Mouse (Mus musculus) midbrain, embryonic 14.5 days (tissue): Measurements from ENCODE around the gene Tmem92. TPM values are rescaled to one million over a fixed set of nuclear protein-coding genes. Genes with fewer than 3 reads are reported as not detected.

Experiments used
- polyA plus RNA-seq: library from polyadenylated mRNA; unstranded; fragments of >200 nt; fragmentation: Nextera tagmentation; extraction: Ambion mirVana; gene quantifications from 2 replicates; pipeline ENCODE4 v1.2.1, GENCODE M21; 2014

Gene Tmem92
- polyA plus RNA-seq, 1 experiment from 2014 or later, result not detected

Other genes with a start within 250 kb of the Tmem92 start
- gene Rsad1, start 233.4 kb downstream of the Tmem92 start, polyA plus RNA-seq, result 5.9 and 8.0 TPM in 2 replicates
- gene Chad, start 217.7 kb downstream of the Tmem92 start, polyA plus RNA-seq, result 0.18 TPM in 1 of 2 replicates, not detected in the other
- gene Acsf2, start 180.8 kb downstream of the Tmem92 start, polyA plus RNA-seq, result 1.1 and 2.0 TPM in 2 replicates
- gene Lrrc59, start 152.9 kb downstream of the Tmem92 start, polyA plus RNA-seq, result 118 and 138 TPM in 2 replicates
- 115 and 131 TPM in 2 replicates for gene Mrpl27, start 128.9 kb downstream of the Tmem92 start, polyA plus RNA-seq
- 2.2 and 4.4 TPM in 2 replicates for gene Eme1, start 128.7 kb downstream of the Tmem92 start, polyA plus RNA-seq
- gene Xylt2, start 105.2 kb downstream of the Tmem92 start, polyA plus RNA-seq, result 11.0 and 13.0 TPM in 2 replicates
- gene Gm11541, start 78.2 kb downstream of the Tmem92 start, polyA plus RNA-seq, result not detected in 2 replicates
- 0.24 TPM in 1 of 2 replicates, not detected in the other for gene Cdc34b, start 40.9 kb downstream of the Tmem92 start, polyA plus RNA-seq
- 0.98 and 64.7 TPM in 2 replicates for gene Col1a1, start 153.5 kb upstream of the Tmem92 start, polyA plus RNA-seq
- gene Hils1, start 184.9 kb upstream of the Tmem92 start, polyA plus RNA-seq, result not detected in 2 replicates
- gene Sgca, start 193.6 kb upstream of the Tmem92 start, polyA plus RNA-seq, result not detected in 2 replicates
- 27.1 and 27.6 TPM in 2 replicates for gene Ppp1r9b, start 208.3 kb upstream of the Tmem92 start, polyA plus RNA-seq
- 135 and 152 TPM in 2 replicates for gene Samd14, start 227.2 kb upstream of the Tmem92 start, polyA plus RNA-seq